Mouse (Mus musculus) MEL (cell line): ENCODE data around the gene Tmem151b. TPM values are rescaled to one million over a fixed set of nuclear protein-coding genes. Genes with fewer than 3 reads are reported as not detected.

Source experiments
- DNase-seq: peaks from one replicate; pipeline ENCODE4 v3.0.0; 2011; ENCODE audit warnings: low read depth, low spot score
- H3K27ac ChIP-seq: 2 replicates; pipeline ENCODE4 v1.5.1; 2012; ENCODE audit warnings: low read depth, mild to moderate bottlenecking, control low read depth, low read length, moderate library complexity; ENCODE audit not compliant: control insufficient read depth
- H3K27me3 ChIP-seq, 2 experiments: fragments of 150-350 bp in 1 of 2; sonication (generic) in 1 of 2; 2 replicates each; pipeline ENCODE4 v1.6.1; 2012; ENCODE audit warnings: low read length in 2 of 2, mild to moderate bottlenecking in 2 of 2, improper control_type of control experiment in 1 of 2, moderate library complexity in 1 of 2; ENCODE audit not compliant: insufficient read depth in 2 of 2, control insufficient read depth in 1 of 2
- H3K36me3 ChIP-seq, 2 experiments: 2 replicates each; pipeline ENCODE4 v1.6.1; 2012 to 2014; ENCODE audit warnings: low read length in 2 of 2, improper control_type of control experiment in 1 of 2, inconsistent platforms in 1 of 2, mild to moderate bottlenecking in 1 of 2; ENCODE audit not compliant: insufficient read depth in 2 of 2, control insufficient read depth in 1 of 2
- H3K4me1 ChIP-seq, 2 experiments: fragments of 150-350 bp in 1 of 2; sonication (generic) in 1 of 2; 2 replicates each; pipeline ENCODE4 v1.6.1; 2012; ENCODE audit warnings: low read length in 2 of 2, improper control_type of control experiment in 1 of 2, mild to moderate bottlenecking in 1 of 2; ENCODE audit not compliant: insufficient read depth in 2 of 2, control insufficient read depth in 1 of 2
- H3K4me3 ChIP-seq, 2 experiments: fragments of 150-350 bp in 1 of 2; sonication (generic) in 1 of 2; 2 replicates each; pipeline ENCODE4 v1.5.1; 2012; ENCODE audit warnings: low read depth in 2 of 2, low read length in 2 of 2, mild to moderate bottlenecking in 2 of 2, moderate library complexity in 2 of 2, control low read depth in 1 of 2, improper control_type of control experiment in 1 of 2; ENCODE audit not compliant: control insufficient read depth in 1 of 2, insufficient read depth in 1 of 2
- H3K79me2 ChIP-seq: 2 replicates; pipeline ENCODE4 v1.6.1; 2012; ENCODE audit warnings: mild to moderate bottlenecking, low read length, moderate library complexity; ENCODE audit not compliant: control insufficient read depth, poor library complexity, insufficient read depth
- H3K9ac ChIP-seq: 2 replicates; pipeline ENCODE4 v1.6.1; 2012; ENCODE audit warnings: low read depth, mild to moderate bottlenecking, control low read depth, low read length, moderate library complexity; ENCODE audit not compliant: control insufficient read depth, poor library complexity, severe bottlenecking
- H3K9me3 ChIP-seq: fragments of 150-350 bp; sonication (generic); replicated peaks from 2 replicates; pipeline ENCODE4 v1.6.1; 2012; ENCODE audit warnings: mild to moderate bottlenecking, low read length, improper control_type of control experiment, moderate library complexity; ENCODE audit not compliant: insufficient read depth
- BHLHE40 ChIP-seq: IDR thresholded peaks from 2 replicates; pipeline ENCODE4 v1.6.1; 2012; ENCODE audit warnings: low read depth, mild to moderate bottlenecking, inconsistent platforms, low read length, improper control_type of control experiment, borderline replicate concordance
- CHD2 ChIP-seq: IDR thresholded peaks from 2 replicates; pipeline ENCODE4 v1.6.1; 2011; ENCODE audit warnings: low read length, improper control_type of control experiment
- CTCF ChIP-seq, 3 experiments: IDR thresholded peaks in 2 of 3; conservative IDR thresholded peaks in 1 of 3; 2 replicates each; pipeline ENCODE4 v1.5.1; 2011 to 2012; ENCODE audit warnings: low read length in 3 of 3, low read depth in 2 of 3, mild to moderate bottlenecking in 2 of 3, improper control_type of control experiment in 1 of 3, inconsistent platforms in 1 of 3, mixed read lengths in 1 of 3, moderate library complexity in 1 of 3; ENCODE audit not compliant: control insufficient read depth in 1 of 3, insufficient read depth in 1 of 3, poor library complexity in 1 of 3, severe bottlenecking in 1 of 3
- ELF1 ChIP-seq: IDR thresholded peaks from 2 replicates; pipeline ENCODE4 v1.6.1; 2014; ENCODE audit warnings: low read depth, mild to moderate bottlenecking, inconsistent platforms, low read length, improper control_type of control experiment, moderate library complexity
- EP300 ChIP-seq, 2 experiments: IDR thresholded peaks; 2 replicates each; pipeline ENCODE4 v1.6.1; 2011; ENCODE audit warnings: improper control_type of control experiment in 2 of 2, low read length in 2 of 2, low read depth in 1 of 2, mild to moderate bottlenecking in 1 of 2
- ETS1 ChIP-seq: IDR thresholded peaks from 2 replicates; pipeline ENCODE4 v1.6.1; 2012; ENCODE audit warnings: low read depth, mild to moderate bottlenecking, inconsistent platforms, low read length, improper control_type of control experiment, moderate library complexity
- GATA1 ChIP-seq: IDR thresholded peaks from 2 replicates; pipeline ENCODE4 v1.6.1; 2011; ENCODE audit warnings: low read depth, low read length, improper control_type of control experiment
- HCFC1 ChIP-seq: IDR thresholded peaks from 2 replicates; pipeline ENCODE4 v1.6.1; 2012; ENCODE audit warnings: low read depth, mild to moderate bottlenecking, inconsistent platforms, low read length, improper control_type of control experiment, moderate library complexity
- MAFK ChIP-seq: IDR thresholded peaks from 2 replicates; pipeline ENCODE4 v1.6.1; 2011; ENCODE audit warnings: low read depth, mild to moderate bottlenecking, low read length, improper control_type of control experiment, borderline replicate concordance
- MAZ ChIP-seq: IDR thresholded peaks from 2 replicates; pipeline ENCODE4 v1.6.1; 2012; ENCODE audit warnings: low read depth, mild to moderate bottlenecking, inconsistent platforms, low read length, improper control_type of control experiment
- MXI1 ChIP-seq: IDR thresholded peaks from 2 replicates; pipeline ENCODE4 v1.6.1; 2011; ENCODE audit warnings: mild to moderate bottlenecking, low read depth, low read length, improper control_type of control experiment
- MYB ChIP-seq: IDR thresholded peaks from 2 replicates; pipeline ENCODE4 v1.6.1; 2011; ENCODE audit warnings: mild to moderate bottlenecking, low read depth, low read length, improper control_type of control experiment
- MYC ChIP-seq: IDR thresholded peaks from 2 replicates; pipeline ENCODE4 v1.6.1; 2011; ENCODE audit warnings: low read depth, mild to moderate bottlenecking, low read length, improper control_type of control experiment, moderate library complexity
- NELFE ChIP-seq: IDR thresholded peaks from 2 replicates; pipeline ENCODE4 v1.6.1; 2011; ENCODE audit warnings: low read depth, low read length, improper control_type of control experiment
- POLR2A ChIP-seq, 2 experiments: IDR thresholded peaks; 2 replicates each; pipeline ENCODE4 v1.6.1; 2011 to 2012; ENCODE audit warnings: low read length in 2 of 2, mild to moderate bottlenecking in 2 of 2, control low read depth in 1 of 2, improper control_type of control experiment in 1 of 2, low read depth in 1 of 2, moderate library complexity in 1 of 2; ENCODE audit not compliant: control insufficient read depth in 1 of 2, insufficient read depth in 1 of 2, poor library complexity in 1 of 2
- RAD21 ChIP-seq: IDR thresholded peaks from 2 replicates; pipeline ENCODE4 v1.6.1; 2011; ENCODE audit warnings: mild to moderate bottlenecking, low read depth, low read length, improper control_type of control experiment
- RCOR1 ChIP-seq: IDR thresholded peaks from 2 replicates; pipeline ENCODE4 v1.6.1; 2012; ENCODE audit warnings: low read depth, mild to moderate bottlenecking, inconsistent platforms, low read length, improper control_type of control experiment
- SIN3A ChIP-seq: IDR thresholded peaks from 2 replicates; pipeline ENCODE4 v1.6.1; 2012; ENCODE audit warnings: low read length, improper control_type of control experiment, inconsistent platforms
- SMC3 ChIP-seq: IDR thresholded peaks from 2 replicates; pipeline ENCODE4 v1.6.1; 2011; ENCODE audit warnings: low read depth, low read length, improper control_type of control experiment
- TAL1 ChIP-seq: IDR thresholded peaks from 2 replicates; pipeline ENCODE4 v1.6.1; 2012; ENCODE audit warnings: mild to moderate bottlenecking, inconsistent platforms, low read length, moderate library complexity, mixed read lengths
- TBP ChIP-seq: IDR thresholded peaks from 2 replicates; pipeline ENCODE4 v1.8.0; 2011; ENCODE audit warnings: low read depth, low read length, improper control_type of control experiment
- TCF12 ChIP-seq: IDR thresholded peaks from 2 replicates; pipeline ENCODE4 v1.6.1; 2014; ENCODE audit warnings: low read depth, mild to moderate bottlenecking, inconsistent platforms, low read length, improper control_type of control experiment, moderate library complexity
- USF1 ChIP-seq: IDR thresholded peaks from 2 replicates; pipeline ENCODE4 v1.6.1; 2014; ENCODE audit warnings: low read depth, mild to moderate bottlenecking, inconsistent platforms, low read length, improper control_type of control experiment, moderate library complexity
- ZC3H11A ChIP-seq: IDR thresholded peaks from 2 replicates; pipeline ENCODE4 v1.6.1; 2012; ENCODE audit warnings: low read depth, mild to moderate bottlenecking, inconsistent platforms, low read length, improper control_type of control experiment
- ZMIZ1 ChIP-seq: IDR thresholded peaks from 2 replicates; pipeline ENCODE4 v1.6.1; 2012; ENCODE audit warnings: low read depth, mild to moderate bottlenecking, inconsistent platforms, low read length, improper control_type of control experiment, moderate library complexity
- polyA plus RNA-seq, 2 experiments: library from polyadenylated mRNA; stranded (reverse) in 1 of 2; unstranded in 1 of 2; fragments of >175 nt in 1 of 2; fragments of >200 nt in 1 of 2; gene quantifications; 2 replicates each; pipeline versions ENCODE4 v1.2.1 to v1.2.4; 2012; ENCODE audit warnings: low replicate concordance in 2 of 2, low read depth in 1 of 2; ENCODE audit not compliant: insufficient read length in 2 of 2, insufficient read depth in 1 of 2, missing spikeins in 1 of 2
- total RNA-seq: library from RNA; depleted of rRNA; stranded (reverse); fragments of 300-350 nt; gene quantifications from 2 replicates; pipeline ENCODE4 v1.2.3, GENCODE M21; 2012

The Tmem151b gene
- total and polyA plus RNA-seq, 3 experiments = 0.15 to 1.1 TPM; not detected in 1

- Histone ChIP-seq H3K27me3 (peaks cover 0 to under 1% of the 10 kb centered on the region in 2 experiments; a peak in 2 of 4 replicates), H3K9me3 (no peaks in the 10 kb centered on the region), H3K9ac (peak within 1 kb of the TSS; percentile 72), H3K4me3 (peak within 1 kb of the TSS; percentile 61 to 85), H3K79me2 (no peaks in the 10 kb centered on the region; the same call in 1 of the 2 replicates), H3K36me3 (peaks cover 0 to 11% of the 10 kb centered on the region in 2 experiments; a peak in 2 of 4 replicates), H3K4me1 (peaks cover 0 to 28% of the 10 kb centered on the region in 2 experiments; a peak in 3 of 4 replicates), H3K27ac (peak within 1 kb of the TSS; percentile 56)
- DNase-seq = peak; percentile 94
- peak; percentile 45 for TF ChIP-seq NELFE
- no peak for TF ChIP-seq MAFK
- peak; percentile 84 for TF ChIP-seq MAZ
- peak; percentile 96 for TF ChIP-seq ELF1
- peak; percentile 56; the same call in 1 of the 2 replicates for TF ChIP-seq HCFC1
- no peak for TF ChIP-seq BHLHE40
- TF ChIP-seq TBP = peak; percentile 33; the same call in 1 of the 2 replicates
- peak; percentile 16 for TF ChIP-seq MXI1
- 0 out of 4 replicates have a peak, but pooled peaks of 1 of the 2 experiments have one; percentile 11 for TF ChIP-seq EP300 (IDR thresholded peaks at IDR 0.05; ENCODE audit: low read depth in 1 of 2, low read length in 2 of 2)
- TF ChIP-seq ETS1 = peak; percentile 45; the same call in 1 of the 2 replicates
- peak; percentile 30; the same call in 1 of the 2 replicates for TF ChIP-seq ZMIZ1
- 0 out of 2 replicates have a peak, but pooled peaks have one; percentile 4 for TF ChIP-seq ZC3H11A
- peak; percentile 45 to 63; a peak in 3 of 4 replicates for TF ChIP-seq POLR2A (IDR thresholded peaks at IDR 0.05; ENCODE audit: control insufficient read depth in 1 of 2, insufficient read depth in 1 of 2, low read depth in 1 of 2, low read length in 2 of 2, poor library complexity in 1 of 2)
- TF ChIP-seq MYC = no peak
- peak; percentile 77; the same call in 1 of the 2 replicates for TF ChIP-seq SIN3A
Observed at GRCm38 (mm10) chr17:45555452-45556106, 6.1 kb upstream of the Tmem151b start, which contains the start of gene Nfkbie. Gene Nfkbie (plus strand): TSS chr17:45555703.

- peaks cover 0 to 2% of the 10 kb centered on the region in 2 experiments; a peak in 3 of 4 replicates for H3K27me3 ChIP-seq
- peak; percentile 55 for DNase-seq
- H3K9ac ChIP-seq = no peak overlapping the region
- no peak overlapping the region; the same call in 1 of the 2 replicates for H3K27ac ChIP-seq
- no peak overlapping the region for H3K4me3 ChIP-seq
- H3K4me1 ChIP-seq = peaks cover 0 to 28% of the 10 kb centered on the region in 2 experiments; a peak in 3 of 4 replicates
- peak; percentile 17; the same call in 1 of the 2 replicates for TF ChIP-seq TCF12
- TF ChIP-seq GATA1 = no peak
- no peak for TF ChIP-seq RAD21
- no peak for TF ChIP-seq CTCF (IDR thresholded peaks at IDR 0.05 in 2 of 3, conservative IDR thresholded peaks at IDR 0.05 in 1 of 3; ENCODE audit: control insufficient read depth in 1 of 3, insufficient read depth in 1 of 3, low read depth in 2 of 3, low read length in 3 of 3, poor library complexity in 1 of 3, severe bottlenecking in 1 of 3)
- no peak for TF ChIP-seq MAFK
- no peak for TF ChIP-seq MXI1
- peak; percentile 56 for TF ChIP-seq TAL1
- TF ChIP-seq EP300 (IDR thresholded peaks at IDR 0.05; ENCODE audit: low read depth in 1 of 2, low read length in 2 of 2) = 0 out of 4 replicates have a peak, but pooled peaks of 1 of the 2 experiments have one; percentile 20
- TF ChIP-seq NELFE = no peak
- TF ChIP-seq BHLHE40 = no peak
- TF ChIP-seq POLR2A (IDR thresholded peaks at IDR 0.05; ENCODE audit: control insufficient read depth in 1 of 2, insufficient read depth in 1 of 2, low read depth in 1 of 2, low read length in 2 of 2, poor library complexity in 1 of 2) = no peak
- TF ChIP-seq USF1 = no peak
- peak; percentile 67 for TF ChIP-seq RCOR1
- TF ChIP-seq MYB = no peak
- no peak for TF ChIP-seq SMC3
- TF ChIP-seq ZC3H11A = no peak
- TF ChIP-seq ELF1 = no peak
- TF ChIP-seq CHD2 = no peak
- H3K36me3 ChIP-seq = peaks cover 0 to 11% of the 10 kb centered on the region in 2 experiments; a peak in 2 of 4 replicates
- H3K9me3 ChIP-seq = no peaks in the 10 kb centered on the region
- H3K79me2 ChIP-seq = no peaks in the 10 kb centered on the region; the same call in 1 of the 2 replicates
Observed at GRCm38 (mm10) chr17:45554420-45554819, 4.9 kb upstream of the Tmem151b start.
